Mouse (Mus musculus) kidney, adult 2 months (tissue): Measurements from ENCODE around the gene Prn. TPM values are rescaled to one million over a fixed set of nuclear protein-coding genes. Genes with fewer than 3 reads are reported as not detected.

Experiments used
- DNase-seq: peaks from one replicate; pipeline ENCODE4 v3.0.0; 2021
- H3K27ac ChIP-seq: fragments of 200-500 bp; 2 replicates; pipeline ENCODE4 v1.5.1; 2012; ENCODE audit warnings: low read depth, low read length, control low read depth, inconsistent platforms; ENCODE audit not compliant: insufficient read depth
- H3K27me3 ChIP-seq: fragments of 200-500 bp; replicated peaks from 2 replicates; pipeline ENCODE4 v1.6.1; 2012; ENCODE audit warnings: mild to moderate bottlenecking, moderate library complexity, low read length, inconsistent platforms; ENCODE audit not compliant: control insufficient read depth, insufficient read depth
- H3K36me3 ChIP-seq: fragments of 200-500 bp; 2 replicates; pipeline ENCODE4 v1.6.1; 2012; ENCODE audit warnings: mild to moderate bottlenecking, moderate library complexity, low read length, inconsistent platforms; ENCODE audit not compliant: control insufficient read depth, insufficient read depth
- H3K4me1 ChIP-seq: fragments of 200-500 bp; 2 replicates; pipeline ENCODE4 v1.6.1; 2011; ENCODE audit warnings: low read length; ENCODE audit not compliant: control insufficient read depth, insufficient read depth
- H3K4me3 ChIP-seq: fragments of 200-500 bp; 2 replicates; pipeline ENCODE4 v1.5.1; 2011; ENCODE audit warnings: mild to moderate bottlenecking, low read depth, low read length, control low read depth; ENCODE audit not compliant: insufficient read depth
- CTCF ChIP-seq: fragments of 200-500 bp; conservative IDR thresholded peaks from 2 replicates; pipeline ENCODE4 v1.5.1; 2011; ENCODE audit warnings: low read depth, mild to moderate bottlenecking, control low read depth, low read length, moderate library complexity, mixed read lengths; ENCODE audit not compliant: insufficient read depth, insufficient read length
- POLR2A ChIP-seq: fragments of 200-500 bp; IDR thresholded peaks from one replicate; pipeline ENCODE4 v1.6.1; 2011; ENCODE audit warnings: low read depth, low read length, control low read depth
- WGBS: fragments of 180-500 bp; shearing (Covaris S2); methylation state at CpG from one replicate; pipeline ENCODE4 v1.1.7; 2018; 5-methylcytosine and 5-hydroxymethylcytosine counted together
- polyA plus RNA-seq: library from polyadenylated mRNA; depleted of rRNA; stranded (reverse); fragments of >200 nt; gene quantifications from 2 replicates; pipeline ENCODE4 v1.2.3, GENCODE M21; 2012; rRNA removed

Gene Prn
- polyA plus RNA-seq, 1 experiment = not detected

DNA sequence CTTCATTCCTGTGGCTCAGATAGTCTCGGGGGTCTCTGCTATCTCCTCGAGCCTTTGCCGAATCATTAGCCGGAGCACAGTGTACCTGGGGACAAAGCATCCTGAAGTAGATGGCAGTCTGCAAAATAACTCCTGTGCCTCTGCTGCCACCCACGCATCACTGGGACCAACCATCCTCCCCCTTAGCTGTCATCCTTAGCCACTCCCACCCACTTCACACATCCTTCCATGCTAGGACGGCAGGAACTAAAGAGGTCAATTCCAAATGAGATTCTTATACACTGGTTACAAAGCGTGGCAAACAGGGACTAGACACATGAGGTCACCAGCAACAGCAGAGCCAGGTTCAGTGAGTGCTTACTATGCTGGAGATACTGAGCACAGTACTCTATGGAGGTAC is 86.6 kb downstream of the Prn start:
- TF ChIP-seq CTCF (no peak), POLR2A (no peak)
- Histone ChIP-seq H3K4me1 (peaks cover 3% of the 10 kb centered on the region; the same call in 1 of the 2 replicates), H3K36me3 (no peaks in the 10 kb centered on the region), H3K27me3 (no peaks in the 10 kb centered on the region), H3K27ac (no peak overlapping the region), H3K4me3 (no peak overlapping the region)
- 66% methylated on average over 7 of the region's 7 CpGs for WGBS
- no peak for DNase-seq

DNA sequence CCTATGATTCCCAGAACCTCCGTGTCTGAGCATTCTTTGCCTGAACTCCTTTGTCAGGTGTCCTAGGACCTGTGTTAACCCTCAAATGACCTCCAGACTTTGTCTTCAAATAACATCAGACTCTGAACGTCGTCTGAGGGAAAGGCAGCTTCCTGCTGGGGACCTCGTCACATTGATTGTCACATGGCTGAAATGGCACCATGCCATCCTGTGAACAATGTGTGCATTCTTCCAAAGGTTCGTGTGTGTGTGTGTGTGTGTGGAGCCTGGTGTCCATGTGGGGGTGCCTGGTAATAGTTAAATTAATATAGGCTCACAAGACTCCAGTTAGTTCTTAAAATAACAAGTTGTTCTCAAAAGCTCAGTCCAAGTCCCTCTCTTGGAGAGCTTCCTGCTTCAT is 87.6 kb downstream of the Prn start:
- Histone ChIP-seq H3K36me3 (no peaks in the 10 kb centered on the region), H3K27ac (no peak overlapping the region), H3K4me1 (peaks cover 3% of the 10 kb centered on the region; the same call in 1 of the 2 replicates), H3K4me3 (no peak overlapping the region), H3K27me3 (no peaks in the 10 kb centered on the region)
- TF ChIP-seq POLR2A = no peak
- TF ChIP-seq CTCF = no peak
- 35% methylated on average over 5 of the region's 5 CpGs for WGBS
- DNase-seq = no peak

DNA sequence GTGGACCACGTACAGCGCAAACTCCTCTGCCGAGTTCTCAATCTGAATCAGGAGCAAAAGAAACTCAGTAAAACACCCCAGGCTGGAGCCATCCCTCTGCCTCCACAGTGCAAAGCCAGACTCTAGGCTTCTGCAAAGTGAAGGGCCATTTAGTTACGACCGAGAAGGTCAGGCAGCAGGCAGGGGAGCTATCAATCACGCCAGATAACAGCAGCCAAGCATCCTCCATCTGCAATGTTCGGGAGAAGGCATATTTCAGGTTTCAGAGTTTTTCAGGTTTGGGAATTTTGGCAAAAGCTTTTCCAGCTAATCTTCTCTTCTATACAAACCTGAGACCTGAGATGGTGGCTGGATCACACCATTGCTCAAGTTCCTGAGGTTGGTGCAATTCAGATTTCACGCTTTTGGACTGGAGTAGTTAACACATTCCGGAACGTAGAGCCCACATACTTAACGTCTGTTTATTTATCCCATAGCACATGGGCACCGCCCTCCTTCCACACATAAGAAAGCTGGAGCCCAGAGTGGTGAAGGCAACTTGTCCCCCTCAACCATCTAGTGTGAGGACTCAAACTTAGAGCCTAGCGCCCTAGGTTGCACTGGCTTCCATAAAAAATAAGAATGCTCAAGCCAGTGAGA is 92.1 kb downstream of the Prn start:
- no peak for DNase-seq
- TF ChIP-seq POLR2A = no peak
- no peak for TF ChIP-seq CTCF
- Histone ChIP-seq H3K36me3 (no peaks in the 10 kb centered on the region), H3K4me1 (peaks cover 4% of the 10 kb centered on the region), H3K4me3 (no peak overlapping the region), H3K27me3 (no peaks in the 10 kb centered on the region), H3K27ac (no peak overlapping the region)
- WGBS = 71% methylated on average over 13 of the region's 13 CpGs

DNA sequence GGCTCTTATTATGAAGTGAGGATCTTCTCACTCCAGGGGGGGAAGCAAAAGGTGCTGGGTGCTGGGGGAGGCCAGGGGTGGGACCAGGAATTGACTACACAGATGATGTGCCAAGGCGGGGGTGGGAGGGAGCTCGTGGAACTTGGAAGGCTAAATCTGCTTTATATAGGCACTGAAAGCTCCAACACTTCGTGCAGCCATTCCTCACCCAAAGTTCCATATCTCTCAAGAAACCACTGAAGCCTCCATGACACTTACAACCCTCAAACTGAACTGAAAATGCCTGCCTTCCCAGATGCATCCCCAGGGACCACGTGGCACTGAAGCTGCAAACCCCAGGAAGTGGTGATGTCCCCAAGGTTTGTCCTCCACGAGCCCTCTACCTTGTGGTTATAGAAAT is 94.2 kb downstream of the Prn start:
- WGBS = 88% methylated on average over 5 of the region's 5 CpGs

DNA sequence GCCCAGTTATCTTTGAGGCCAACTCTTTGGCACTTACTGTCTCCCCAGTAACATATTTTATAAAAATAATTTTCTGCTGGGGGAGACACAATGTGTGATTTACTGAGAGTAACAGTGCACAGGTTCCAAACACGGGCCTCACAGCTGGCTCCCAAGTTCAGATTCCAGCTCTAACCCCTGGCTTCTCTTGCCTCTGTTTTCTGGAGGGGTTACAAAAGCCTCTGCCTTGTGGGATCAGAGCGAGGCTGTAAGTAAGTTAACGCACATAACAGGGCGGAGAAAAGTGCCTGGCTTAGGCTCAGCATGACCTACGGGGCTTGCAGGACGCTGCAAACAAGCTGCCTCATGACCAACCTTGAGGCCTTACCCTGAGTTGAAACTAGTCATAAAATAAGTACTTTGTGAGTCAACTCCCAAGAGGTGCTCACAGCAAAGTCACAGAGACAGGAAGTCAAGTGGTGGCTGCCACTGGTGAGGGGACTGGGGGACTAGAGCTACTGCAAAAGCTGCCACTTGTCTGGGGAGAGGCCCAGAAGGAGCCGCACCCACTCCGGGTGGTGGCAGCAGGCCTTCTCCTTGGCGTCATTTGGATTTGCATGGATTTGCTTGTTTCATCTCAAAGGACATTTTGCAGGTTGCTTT is 94.9 kb downstream of the Prn start:
- Histone ChIP-seq H3K36me3 (no peaks in the 10 kb centered on the region), H3K4me1 (peaks cover 11% of the 10 kb centered on the region), H3K27me3 (no peaks in the 10 kb centered on the region), H3K27ac (no peak overlapping the region), H3K4me3 (no peak overlapping the region)
- TF ChIP-seq CTCF = no peak
- no peak for TF ChIP-seq POLR2A
- 89% methylated on average over 9 of the region's 9 CpGs for WGBS
- no peak for DNase-seq

More for the DNA sequence above, 94.2 kb downstream of the Prn start:
- H3K4me1 ChIP-seq = peaks cover 11% of the 10 kb centered on the region
- H3K27me3 ChIP-seq = no peaks in the 10 kb centered on the region
- no peaks in the 10 kb centered on the region for H3K36me3 ChIP-seq
- H3K27ac ChIP-seq = no peak overlapping the region
- DNase-seq = no peak
- no peak overlapping the region for H3K4me3 ChIP-seq
- no peak for TF ChIP-seq CTCF
- no peak for TF ChIP-seq POLR2A

DNA sequence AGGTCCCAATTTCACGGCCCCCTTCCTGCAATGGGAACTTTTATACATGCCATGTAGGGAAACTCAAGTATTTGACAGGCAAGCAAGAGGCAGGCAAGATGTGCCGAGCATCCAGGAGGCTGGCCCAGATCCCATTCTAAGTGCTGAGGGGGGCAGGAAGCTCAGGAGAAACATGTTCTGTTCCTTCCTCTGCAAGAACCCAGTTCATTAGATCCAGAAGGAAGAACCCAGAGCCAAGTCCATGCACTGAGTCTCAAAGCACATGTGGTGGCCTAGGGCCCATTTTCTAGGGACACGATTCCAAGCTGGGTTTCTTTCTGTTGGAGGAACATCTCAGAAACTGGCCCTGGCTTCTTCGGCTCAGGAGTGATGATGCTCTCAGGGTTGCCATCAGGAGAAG is 95.7 kb downstream of the Prn start:
- 83% methylated on average over 4 of the region's 4 CpGs for WGBS
- Histone ChIP-seq H3K36me3 (no peaks in the 10 kb centered on the region), H3K27me3 (no peaks in the 10 kb centered on the region), H3K27ac (no peak overlapping the region), H3K4me3 (no peak overlapping the region), H3K4me1 (peaks cover 11% of the 10 kb centered on the region)
- TF ChIP-seq POLR2A = no peak
- no peak for TF ChIP-seq CTCF
- DNase-seq = no peak

Other genes with a start within 250 kb of the Prn start
- not detected in 2 replicates for gene Erv3, start 50.2 kb upstream of the Prn start, polyA plus RNA-seq
- gene Prnp, start within 50 bp of the Prn start, polyA plus RNA-seq = 144 and 146 TPM in 2 replicates
- 0.92 and 1.0 TPM in 2 replicates for gene Prnd, start 40.9 kb downstream of the Prn start, polyA plus RNA-seq
- gene Rassf2, start 120.3 kb downstream of the Prn start, polyA plus RNA-seq = 4.6 and 9.2 TPM in 2 replicates
- gene Slc23a2, start 235.2 kb downstream of the Prn start, polyA plus RNA-seq = 15.3 and 15.7 TPM in 2 replicates